Mouse (Mus musculus) E14TG2a.4 (cell line): ENCODE data around the gene Kcnip1.

ENCODE experiments used
- CTCF ChIP-seq: conservative IDR thresholded peaks from 2 replicates; pipeline ENCODE4 v1.5.1; 2014; ENCODE audit warnings: low read length
- NANOG ChIP-seq: IDR thresholded peaks from 2 replicates; pipeline ENCODE4 v1.6.1; 2014; ENCODE audit warnings: borderline replicate concordance, low read length, mixed read lengths
- POU5F1 ChIP-seq: IDR thresholded peaks from 2 replicates; pipeline ENCODE4 v1.6.1; 2014; ENCODE audit warnings: low read length, borderline replicate concordance

- TF ChIP-seq CTCF, result no peak
- no peak for TF ChIP-seq NANOG
- TF ChIP-seq POU5F1, result no peak
Observed at GRCm38 (mm10) chr11:33685904-33686303, 307.0 kb downstream of the Kcnip1 start.
